Mouse (Mus musculus) liver, embryonic 14.5 days (tissue): ENCODE results near the gene Lins1.

Experiments used
- CTCF ChIP-seq: IDR thresholded peaks from 2 replicates; pipeline ENCODE4 v1.5.1; 2016; ENCODE audit warnings: antibody characterized with exemption, low read depth, control low read depth
- EP300 ChIP-seq: IDR thresholded peaks from 2 replicates; pipeline ENCODE4 v1.6.1; 2016; ENCODE audit warnings: antibody characterized with exemption, low read depth

DNA sequence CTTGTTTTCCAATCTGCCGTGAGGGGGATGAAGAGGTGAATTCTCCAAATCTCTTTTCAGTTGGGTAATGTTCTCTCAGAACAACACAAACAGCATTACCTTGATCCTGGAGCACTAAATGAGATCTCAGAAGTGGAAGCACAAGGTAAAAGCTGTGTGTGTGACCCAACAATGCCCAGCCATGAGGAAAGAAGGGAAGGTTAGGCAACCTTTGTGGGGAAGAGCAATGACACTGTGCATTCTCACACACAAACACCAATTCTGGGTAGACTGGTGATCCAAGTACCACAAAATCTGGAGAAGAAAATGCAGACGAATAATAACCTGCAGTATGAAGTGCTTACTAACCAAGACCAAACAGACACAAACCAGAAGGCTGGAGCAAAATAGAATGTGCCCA lies 13.9 kb upstream of the Lins1 start:
- TF ChIP-seq CTCF (no peak), EP300 (no peak)
